Mouse (Mus musculus) retina, postnatal 1 day (tissue): ENCODE results near the gene Cacna1s.

Experiments
- DNase-seq: peaks from one replicate; pipeline ENCODE4 v3.0.0-alpha.2; 2012

Gene Cacna1s

GRCm38 (mm10) chr1:136119571-136120262 is 67.2 kb downstream of the Cacna1s start:
- DNase-seq, result no peak

DNA sequence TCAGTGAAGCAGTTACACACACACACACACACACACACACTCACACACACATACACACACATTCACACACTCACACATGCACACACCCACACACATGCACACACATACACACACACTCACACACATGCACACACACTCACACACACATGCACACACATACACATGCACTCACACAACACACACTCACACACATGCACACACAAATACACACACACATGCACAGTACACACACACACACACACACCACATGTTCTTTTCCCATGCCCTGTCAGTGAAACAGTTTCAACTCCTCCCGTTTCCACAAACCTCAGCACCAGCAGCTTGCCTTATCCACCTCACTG is 67.7 kb downstream of the Cacna1s start:
- DNase-seq, result no peak

GRCm38 (mm10) chr1:136120785-136121184 is 68.2 kb downstream of the Cacna1s start:
- DNase-seq, result no peak

DNA sequence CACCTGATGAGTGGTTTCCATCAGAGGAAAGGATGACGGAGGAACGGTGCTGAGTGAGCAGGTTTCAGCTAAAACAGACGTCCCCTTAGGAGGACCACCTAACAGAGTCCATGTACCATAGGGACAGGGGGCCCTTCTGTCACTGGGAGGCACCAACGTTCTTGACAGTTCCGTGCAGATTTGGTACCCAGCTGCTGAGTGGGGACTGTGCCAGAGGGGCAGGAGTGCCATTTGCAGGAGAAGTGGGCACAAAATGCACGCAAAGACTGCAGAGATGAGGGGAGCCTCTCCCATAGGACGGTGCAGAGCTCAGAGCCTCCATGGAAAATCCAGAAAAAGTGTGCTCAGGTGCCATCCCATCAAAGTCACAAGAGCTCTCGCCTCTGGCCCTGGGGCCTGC is 69.5 kb downstream of the Cacna1s start:
- DNase-seq, result no peak

- no peak for DNase-seq
Observed at GRCm38 (mm10) chr1:136126159-136126765, 73.7 kb downstream of the Cacna1s start.

DNA sequence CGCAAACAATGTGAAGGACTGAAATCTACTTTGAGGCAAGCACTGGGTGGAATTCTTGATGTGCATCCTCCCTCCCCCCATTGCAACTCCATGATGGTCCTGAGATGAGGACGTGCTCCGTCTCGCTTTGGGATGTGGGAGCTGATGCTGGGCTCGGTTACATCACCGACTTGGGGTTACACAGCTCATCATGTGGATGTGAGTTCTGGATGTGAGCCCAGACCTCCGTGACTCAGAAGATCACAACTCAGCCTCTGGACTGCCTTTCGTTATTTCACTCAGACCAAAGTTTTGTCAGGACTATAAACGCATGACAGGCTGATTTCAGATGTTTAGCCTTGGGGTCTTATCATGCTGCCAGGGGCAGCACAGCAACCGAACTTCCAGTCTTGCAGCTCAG is 74.3 kb downstream of the Cacna1s start:
- no peak for DNase-seq

GRCm38 (mm10) chr1:136127856-136128255 is 75.3 kb downstream of the Cacna1s start:
- DNase-seq, result no peak

DNA sequence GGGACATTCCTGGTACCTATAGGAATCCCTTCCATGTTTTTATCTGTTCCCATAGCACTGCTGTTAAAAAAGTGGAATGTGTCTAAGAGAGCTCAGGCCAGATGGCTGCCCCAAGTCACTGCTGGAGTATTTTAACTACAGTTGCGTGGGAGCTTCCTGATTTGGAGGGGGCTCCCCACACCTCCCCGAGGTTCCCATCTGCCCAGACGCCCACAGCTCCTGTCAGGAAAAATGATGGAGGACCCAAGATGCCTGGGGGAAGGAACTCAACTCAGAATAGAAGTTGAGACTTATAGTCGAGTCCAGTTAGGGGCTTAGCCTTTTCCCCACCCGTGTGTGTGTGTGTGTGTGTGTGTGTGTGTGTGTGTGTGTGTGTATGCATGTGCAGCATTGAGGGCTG is 75.9 kb downstream of the Cacna1s start:
- DNase-seq, result no peak

- DNase-seq, result peak; percentile 67
Observed at GRCm38 (mm10) chr1:136128944-136129589, 76.5 kb downstream of the Cacna1s start.

DNA sequence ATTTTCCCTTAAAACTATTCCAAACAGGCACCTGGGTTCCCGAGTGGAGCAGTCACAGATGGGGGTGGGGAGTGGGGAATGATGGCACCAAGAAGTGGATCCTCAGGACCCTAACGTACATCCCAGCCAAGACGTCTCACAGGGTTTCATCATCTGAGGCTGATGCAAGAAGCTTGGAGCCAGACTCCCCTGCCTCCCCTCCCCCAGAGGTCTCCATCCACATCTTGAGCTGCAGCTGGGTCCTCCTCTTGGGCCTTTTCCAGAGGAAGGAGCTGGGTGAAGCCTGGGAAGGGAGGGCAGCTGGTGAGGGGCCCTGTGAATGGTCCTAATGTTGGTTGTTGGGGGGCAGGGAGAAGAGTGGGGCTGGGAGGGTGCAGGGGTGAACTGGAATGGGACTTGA is 77.6 kb downstream of the Cacna1s start:
- no peak for DNase-seq

GRCm38 (mm10) chr1:136130951-136131558 is 78.5 kb downstream of the Cacna1s start, which contains the start of gene Kif21b:
Kif21b (plus strand) TSS chr1:136131389.
- peak; percentile 98 for DNase-seq

DNA sequence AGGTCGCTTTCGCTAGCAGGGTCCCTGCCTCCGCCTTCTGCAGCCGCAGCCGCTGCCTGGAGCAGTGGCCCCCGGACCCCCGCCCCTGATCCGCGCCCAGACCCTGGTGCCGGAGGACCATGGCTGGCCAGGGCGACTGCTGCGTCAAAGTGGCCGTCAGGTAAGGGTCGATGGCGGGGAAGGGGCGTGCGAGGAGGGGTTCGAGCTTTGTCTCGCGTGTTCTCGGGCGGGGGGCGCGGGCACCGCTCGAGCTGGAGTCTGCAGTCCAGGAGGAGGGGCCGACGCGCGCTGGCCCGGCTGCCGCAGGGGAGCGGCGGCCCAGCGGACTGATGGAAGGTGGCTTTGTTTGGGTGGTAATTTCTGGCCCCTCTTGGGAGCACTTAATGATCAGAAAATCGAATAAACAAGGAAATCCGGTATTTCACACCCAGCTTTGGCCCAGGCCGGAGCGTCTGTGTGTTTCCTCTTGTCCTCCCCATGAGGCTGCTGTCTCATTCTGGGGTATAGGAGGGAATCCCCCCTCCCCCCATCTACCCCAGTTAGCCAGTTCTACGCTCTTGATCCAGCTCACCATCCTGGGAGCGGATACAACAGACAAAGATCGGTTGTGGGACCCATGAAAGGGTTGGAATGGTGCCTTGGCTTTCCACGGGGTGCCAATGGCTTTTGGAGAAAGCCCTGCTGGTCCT is 79.2 kb downstream of the Cacna1s start:
- peak; percentile 71 for DNase-seq

- peak; percentile 60 for DNase-seq
Observed at GRCm38 (mm10) chr1:136132386-136133201, 80.0 kb downstream of the Cacna1s start.

- DNase-seq, result peak; percentile 63
Observed at GRCm38 (mm10) chr1:136133570-136134240, 81.2 kb downstream of the Cacna1s start.

- DNase-seq, result no peak
Observed at GRCm38 (mm10) chr1:136134547-136134946, 82.0 kb downstream of the Cacna1s start.

GRCm38 (mm10) chr1:136135046-136135445 is 82.5 kb downstream of the Cacna1s start:
- no peak for DNase-seq

DNA sequence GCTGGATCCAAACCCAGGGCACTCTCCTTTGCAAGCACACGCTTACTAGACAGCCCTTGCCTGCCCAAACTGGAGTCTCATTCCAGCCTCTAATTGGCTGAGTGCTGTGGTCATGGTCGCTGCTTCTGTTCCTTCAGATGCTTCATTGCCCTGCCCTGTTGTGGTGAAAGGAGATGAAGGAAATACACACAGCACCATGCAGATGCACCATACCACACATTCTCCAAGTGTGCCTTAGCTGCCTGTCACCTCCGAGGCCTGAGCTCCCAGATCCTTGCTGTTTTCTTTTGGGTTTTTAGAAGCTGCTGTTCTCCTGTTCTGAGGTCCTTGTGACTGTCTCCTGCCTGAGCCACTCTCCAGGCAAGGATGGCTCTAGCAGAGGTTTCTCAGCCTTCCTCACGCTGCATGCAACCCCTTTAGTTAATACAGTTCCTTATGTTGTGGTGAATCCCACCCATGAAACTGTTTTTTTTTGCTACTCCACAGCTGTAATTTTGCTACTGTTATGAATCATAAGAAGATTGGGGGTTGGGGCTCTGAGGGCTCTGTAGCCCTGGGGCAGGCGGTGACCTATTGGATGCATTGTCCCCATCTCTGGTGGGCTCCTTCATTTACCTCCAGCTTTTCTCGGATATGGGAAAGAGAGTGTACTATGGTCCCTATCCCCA is 83.4 kb downstream of the Cacna1s start:
- DNase-seq, result no peak

DNA sequence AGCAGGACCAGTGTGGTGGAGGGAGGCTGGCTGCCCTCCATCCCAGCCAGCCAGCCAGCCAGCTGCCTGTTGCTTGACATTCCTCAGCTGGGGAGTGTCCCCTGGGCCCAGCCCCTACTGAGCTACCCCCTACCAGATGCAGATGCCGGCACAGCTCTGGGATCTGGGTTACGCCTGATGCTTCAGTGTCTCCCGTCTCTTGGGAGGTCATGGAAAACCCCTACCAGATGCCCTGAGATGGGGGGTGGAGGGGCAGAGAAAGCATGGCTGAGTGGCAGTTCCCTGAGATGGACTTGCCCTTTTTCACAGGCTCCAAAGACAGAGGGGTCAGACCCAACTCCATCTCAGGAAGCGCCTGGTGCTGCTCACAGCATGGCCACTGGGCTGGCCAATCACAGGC is 84.0 kb downstream of the Cacna1s start:
- peak; percentile 38 for DNase-seq

GRCm38 (mm10) chr1:136137071-136137531 is 84.6 kb downstream of the Cacna1s start:
- no peak for DNase-seq

DNA sequence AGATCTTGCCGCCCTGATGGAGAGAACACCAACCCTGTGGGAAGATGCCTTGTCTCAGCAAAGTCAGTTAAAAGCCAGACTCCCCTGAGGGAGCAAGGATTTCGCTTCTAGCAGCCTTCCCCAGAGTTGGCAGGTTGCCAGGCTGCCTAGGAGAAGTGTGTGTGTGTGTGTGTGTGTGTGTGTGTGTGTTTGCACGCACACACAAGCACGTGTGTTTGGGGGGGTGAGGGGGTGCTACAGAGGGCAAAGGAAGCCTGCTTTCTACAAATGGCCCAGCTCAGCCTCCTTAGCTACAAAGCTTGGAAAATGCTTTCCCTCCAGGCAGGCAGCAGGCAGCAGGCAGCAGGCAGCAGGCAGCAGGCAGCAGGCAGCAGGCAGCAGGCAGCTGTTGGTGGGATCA is 85.0 kb downstream of the Cacna1s start:
- DNase-seq, result peak; percentile 89
